Mouse (Mus musculus): Measurements from ENCODE around the gene Grb2. TPM values are rescaled to one million over a fixed set of nuclear protein-coding genes. Genes with fewer than 3 reads are reported as not detected.

Gene Grb2
- polyA plus RNA-seq, 1 experiment, result 3.8 TPM

- TF ChIP-seq TAL1 (IDR thresholded peaks at IDR 0.05; ENCODE audit: low read length) (no peak), GATA1 (IDR thresholded peaks at IDR 0.05; ENCODE audit: low read length) (no peak; the same call in 1 of the 2 replicates)
- peaks cover 68% of the 10 kb centered on the region for H3K36me3 ChIP-seq (ENCODE audit: control insufficient read depth)
- peaks cover 54% of the 10 kb centered on the region for H3K4me1 ChIP-seq (ENCODE audit: control insufficient read depth)
- no peaks in the 10 kb centered on the region for H3K9me3 ChIP-seq (ENCODE audit: control insufficient read depth, low read length)
- peak within 1 kb of the TSS; percentile 83 for H3K4me3 ChIP-seq (replicated peaks)
- H3K27me3 ChIP-seq (ENCODE audit: control insufficient read depth), result no peaks in the 10 kb centered on the region
These were observed 95.8 kb downstream of the Grb2 start, which contains the start of gene Mif4gd for GRCm38 (mm10) chr11:115612410-115613137. TSS of gene Mif4gd (minus strand) at chr11:115612969.

- no peak for TF ChIP-seq TAL1 (IDR thresholded peaks at IDR 0.05; ENCODE audit: low read length)
- no peak for TF ChIP-seq GATA1 (IDR thresholded peaks at IDR 0.05; ENCODE audit: low read length)
- Histone ChIP-seq H3K36me3 (ENCODE audit: control insufficient read depth) (peaks cover 68% of the 10 kb centered on the region), H3K9me3 (ENCODE audit: control insufficient read depth, low read length) (no peaks in the 10 kb centered on the region), H3K27me3 (ENCODE audit: control insufficient read depth) (no peaks in the 10 kb centered on the region), H3K4me3 (replicated peaks) (peak overlapping the region; percentile 83), H3K4me1 (ENCODE audit: control insufficient read depth) (peaks cover 50% of the 10 kb centered on the region)
These were observed 96.4 kb downstream of the Grb2 start for GRCm38 (mm10) chr11:115612059-115612409.

- Histone ChIP-seq H3K9me3 (ENCODE audit: control insufficient read depth, low read length) (no peaks in the 10 kb centered on the region), H3K4me3 (replicated peaks) (peak overlapping the region; percentile 83), H3K4me1 (ENCODE audit: control insufficient read depth) (peaks cover 52% of the 10 kb centered on the region)
These were observed 97.2 kb downstream of the Grb2 start for GRCm38 (mm10) chr11:115611173-115611572.

GRCm38 (mm10) chr11:115609576-115609975 is 98.8 kb downstream of the Grb2 start:
- Histone ChIP-seq H3K9me3 (ENCODE audit: control insufficient read depth, low read length) (no peaks in the 10 kb centered on the region), H3K27me3 (ENCODE audit: control insufficient read depth) (no peaks in the 10 kb centered on the region), H3K36me3 (ENCODE audit: control insufficient read depth) (peaks cover 73% of the 10 kb centered on the region), H3K4me1 (ENCODE audit: control insufficient read depth) (peaks cover 63% of the 10 kb centered on the region), H3K4me3 (replicated peaks) (no peak overlapping the region)
- no peak for TF ChIP-seq TAL1 (IDR thresholded peaks at IDR 0.05; ENCODE audit: low read length)
- TF ChIP-seq GATA1 (IDR thresholded peaks at IDR 0.05; ENCODE audit: low read length), result no peak

More at GRCm38 (mm10) chr11:115611173-115611572, 97.2 kb downstream of the Grb2 start:
- TF ChIP-seq GATA1 (IDR thresholded peaks at IDR 0.05; ENCODE audit: low read length) (no peak), TAL1 (IDR thresholded peaks at IDR 0.05; ENCODE audit: low read length) (no peak)
- peaks cover 73% of the 10 kb centered on the region for H3K36me3 ChIP-seq (ENCODE audit: control insufficient read depth)
- no peaks in the 10 kb centered on the region for H3K27me3 ChIP-seq (ENCODE audit: control insufficient read depth)

- Histone ChIP-seq H3K36me3 (ENCODE audit: control insufficient read depth) (peaks cover 68% of the 10 kb centered on the region), H3K9me3 (ENCODE audit: control insufficient read depth, low read length) (no peaks in the 10 kb centered on the region), H3K4me3 (replicated peaks) (no peak overlapping the region), H3K4me1 (ENCODE audit: control insufficient read depth) (peaks cover 58% of the 10 kb centered on the region), H3K27me3 (ENCODE audit: control insufficient read depth) (no peaks in the 10 kb centered on the region)
- TF ChIP-seq GATA1 (IDR thresholded peaks at IDR 0.05; ENCODE audit: low read length) (no peak), TAL1 (IDR thresholded peaks at IDR 0.05; ENCODE audit: low read length) (no peak)
These were observed 99.7 kb downstream of the Grb2 start for GRCm38 (mm10) chr11:115608421-115609399.

GRCm38 (mm10) chr11:115606733-115607132 is 101.7 kb downstream of the Grb2 start:
- H3K4me3 ChIP-seq (replicated peaks), result no peak overlapping the region
- peaks cover 56% of the 10 kb centered on the region for H3K4me1 ChIP-seq (ENCODE audit: control insufficient read depth)
- TF ChIP-seq GATA1 (IDR thresholded peaks at IDR 0.05; ENCODE audit: low read length) (no peak), TAL1 (IDR thresholded peaks at IDR 0.05; ENCODE audit: low read length) (no peak)
- peaks cover 77% of the 10 kb centered on the region for H3K36me3 ChIP-seq (ENCODE audit: control insufficient read depth)
- no peaks in the 10 kb centered on the region for H3K9me3 ChIP-seq (ENCODE audit: control insufficient read depth, low read length)
- no peaks in the 10 kb centered on the region for H3K27me3 ChIP-seq (ENCODE audit: control insufficient read depth)

GRCm38 (mm10) chr11:115604304-115604696 is 104.1 kb downstream of the Grb2 start:
- TF ChIP-seq GATA1 (IDR thresholded peaks at IDR 0.05; ENCODE audit: low read length), result no peak
- no peak for TF ChIP-seq TAL1 (IDR thresholded peaks at IDR 0.05; ENCODE audit: low read length)
- H3K9me3 ChIP-seq (ENCODE audit: control insufficient read depth, low read length), result no peaks in the 10 kb centered on the region
- peaks cover 76% of the 10 kb centered on the region for H3K36me3 ChIP-seq (ENCODE audit: control insufficient read depth)
- H3K4me3 ChIP-seq (replicated peaks), result peak overlapping the region; percentile 70
- H3K4me1 ChIP-seq (ENCODE audit: control insufficient read depth), result peaks cover 61% of the 10 kb centered on the region
- H3K27me3 ChIP-seq (ENCODE audit: control insufficient read depth), result no peaks in the 10 kb centered on the region

GRCm38 (mm10) chr11:115603476-115604303 is 104.7 kb downstream of the Grb2 start, which contains the start of the genes Mrps7 and Gga3:
TSS of gene Mrps7 (plus strand) at chr11:115603925.
TSS of gene Gga3 (minus strand) at chr11:115604051.
- peak within 1 kb of the TSS; percentile 70 for H3K4me3 ChIP-seq (replicated peaks)
- TF ChIP-seq TAL1 (IDR thresholded peaks at IDR 0.05; ENCODE audit: low read length) (no peak), GATA1 (IDR thresholded peaks at IDR 0.05; ENCODE audit: low read length) (no peak)
- H3K36me3 ChIP-seq (ENCODE audit: control insufficient read depth), result peaks cover 74% of the 10 kb centered on the region
- H3K4me1 ChIP-seq (ENCODE audit: control insufficient read depth), result peaks cover 55% of the 10 kb centered on the region
- no peaks in the 10 kb centered on the region for H3K27me3 ChIP-seq (ENCODE audit: control insufficient read depth)
- no peaks in the 10 kb centered on the region for H3K9me3 ChIP-seq (ENCODE audit: control insufficient read depth, low read length)
